9 mouse cellular contexts compared by ENCODE assay signal in genomic region chr5:116289897-116290296, GRCm38 (mm10). TPM values are rescaled to one million over a fixed set of nuclear protein-coding genes. Genes with fewer than 3 reads are reported as not detected.
DNase-seq lines count a peak whose midpoint lies in the region; ATAC-seq and TF ChIP-seq lines count a peak whose summit lies in the region.
"Had no signal": no experiment of that assay in that cellular context is flagged by ENCODE, and none has a peak within 500 bp of the region (broad histone marks: within the 10 kb centered on the region; RNA-seq: fewer than 3 reads in every experiment).

No protein-coding gene starts in this region.

- H3K4me1 ChIP-seq in intestine, postnatal 0 days (replicated peaks; ENCODE audit: control insufficient read depth, insufficient read depth, low read length) = no peaks in the 10 kb centered on the region
- H3K4me1 ChIP-seq in midbrain, embryonic 10.5 days = peaks cover 44% of the 10 kb centered on the region

- H3K9me3 ChIP-seq in intestine, postnatal 0 days (ENCODE audit: control insufficient read depth) = no peaks in the 10 kb centered on the region
- H3K9me3 ChIP-seq in midbrain, embryonic 10.5 days (replicated peaks) = no peaks in the 10 kb centered on the region

- DNase-seq in R1 (ENCODE audit: low read depth, low spot score) = peak; percentile 98
- DNase-seq in embryo, embryonic 10.5 days (ENCODE audit: low spot score) = peak; percentile 52
- peak; percentile 33 for DNase-seq in midbrain, embryonic 10.5 days (ENCODE audit: low spot score)
- no peak for DNase-seq in thymus, postnatal 0 days (ENCODE audit: low spot score)
- DNase-seq in right cerebral cortex, postnatal 14 days = no peak
- DNase-seq in ovary, postnatal 36 days (ENCODE audit: low spot score) = no peak
- DNase-seq: adrenal gland, postnatal 25 days; heart, adult 2 months had no signal

- no peaks in the 10 kb centered on the region for H3K36me3 ChIP-seq in intestine, postnatal 0 days (ENCODE audit: control insufficient read depth, insufficient read depth)
- H3K36me3 ChIP-seq in midbrain, embryonic 10.5 days = no peaks in the 10 kb centered on the region

- no peak overlapping the region for H3K4me3 ChIP-seq in intestine, postnatal 0 days (ENCODE audit: low read depth, low read length)
- peak overlapping the region; percentile 38 for H3K4me3 ChIP-seq in midbrain, embryonic 10.5 days
- H3K4me3 ChIP-seq: heart, adult 2 months had no signal

- TF ChIP-seq CTCF in intestine, postnatal 0 days (IDR thresholded peaks at IDR 0.05; ENCODE audit: low read depth) = no peak

- no peak for ATAC-seq in intestine, postnatal 0 days

- no peak overlapping the region for H3K9ac ChIP-seq in intestine, postnatal 0 days (ENCODE audit: low read depth, low read length)

- 18% methylated on average over 9 of the region's 9 CpGs for WGBS in intestine, postnatal 0 days
- WGBS in midbrain, embryonic 10.5 days = 2% methylated on average over 9 of the region's 9 CpGs

- peak overlapping the region; percentile 61 for H3K4me2 ChIP-seq in intestine, postnatal 0 days (replicated peaks; ENCODE audit: low read depth)

- H3K27ac ChIP-seq in intestine, postnatal 0 days (ENCODE audit: low read depth, low read length) = no peak overlapping the region
- peak overlapping the region; percentile 71 for H3K27ac ChIP-seq in midbrain, embryonic 10.5 days (replicated peaks)
- H3K27ac ChIP-seq: heart, adult 2 months had no signal

- no peaks in the 10 kb centered on the region for H3K27me3 ChIP-seq in intestine, postnatal 0 days (replicated peaks; ENCODE audit: control insufficient read depth, insufficient read depth, low read length)
- H3K27me3 ChIP-seq in midbrain, embryonic 10.5 days (ENCODE audit: low read depth, poor library complexity, severe bottlenecking) = peaks cover 7% of the 10 kb centered on the region; the same call in 1 of the 2 replicates

RNA-seq across cellular contexts. Expression of gene Ccdc60, which starts 1.1 kb away (rescaled TPM):
- polyA plus RNA-seq in intestine, postnatal 0 days (2015; fragmentation: Nextera tagmentation; extraction: Ambion mirVana) = 0.72 and 0.77 TPM in 2 replicates
- polyA plus RNA-seq in midbrain, embryonic 10.5 days (2016; fragmentation: Nextera tagmentation; extraction: Ambion mirVana) = 1.7 and 2.1 TPM in 2 replicates
- 0.27 and 0.56 TPM in 2 replicates for polyA plus RNA-seq in thymus, postnatal 0 days (2015; fragmentation: Nextera tagmentation; extraction: Ambion mirVana)

Comparison
In these comparisons a context has a peak if more than half of its experiments do, and no peak if none do; other contexts are left out.
1. DNase-seq: peak in R1 (single experiment), embryo, embryonic 10.5 days (single experiment) and midbrain, embryonic 10.5 days (single experiment); none in thymus, postnatal 0 days (single experiment), right cerebral cortex, postnatal 14 days (single experiment) and ovary, postnatal 36 days (single experiment).